Mouse (Mus musculus) MEL (cell line): ENCODE measurements around the gene Il1rapl1. TPM values are rescaled to one million over a fixed set of nuclear protein-coding genes. Genes with fewer than 3 reads are reported as not detected.

ENCODE experiments used
- DNase-seq: peaks from one replicate; pipeline ENCODE4 v3.0.0; 2011; ENCODE audit warnings: low read depth, low spot score
- H3K27ac ChIP-seq: 2 replicates; pipeline ENCODE4 v1.5.1; 2012; ENCODE audit warnings: low read depth, mild to moderate bottlenecking, control low read depth, low read length, moderate library complexity; ENCODE audit not compliant: control insufficient read depth
- H3K27me3 ChIP-seq, 2 experiments: fragments of 150-350 bp in 1 of 2; sonication (generic) in 1 of 2; 2 replicates each; pipeline ENCODE4 v1.6.1; 2012; ENCODE audit warnings: low read length in 2 of 2, mild to moderate bottlenecking in 2 of 2, improper control_type of control experiment in 1 of 2, moderate library complexity in 1 of 2; ENCODE audit not compliant: insufficient read depth in 2 of 2, control insufficient read depth in 1 of 2
- H3K36me3 ChIP-seq, 2 experiments: 2 replicates each; pipeline ENCODE4 v1.6.1; 2012 to 2014; ENCODE audit warnings: low read length in 2 of 2, improper control_type of control experiment in 1 of 2, inconsistent platforms in 1 of 2, mild to moderate bottlenecking in 1 of 2; ENCODE audit not compliant: insufficient read depth in 2 of 2, control insufficient read depth in 1 of 2
- H3K4me1 ChIP-seq, 2 experiments: fragments of 150-350 bp in 1 of 2; sonication (generic) in 1 of 2; 2 replicates each; pipeline ENCODE4 v1.6.1; 2012; ENCODE audit warnings: low read length in 2 of 2, improper control_type of control experiment in 1 of 2, mild to moderate bottlenecking in 1 of 2; ENCODE audit not compliant: insufficient read depth in 2 of 2, control insufficient read depth in 1 of 2
- H3K4me3 ChIP-seq, 2 experiments: fragments of 150-350 bp in 1 of 2; sonication (generic) in 1 of 2; 2 replicates each; pipeline ENCODE4 v1.5.1; 2012; ENCODE audit warnings: low read depth in 2 of 2, low read length in 2 of 2, mild to moderate bottlenecking in 2 of 2, moderate library complexity in 2 of 2, control low read depth in 1 of 2, improper control_type of control experiment in 1 of 2; ENCODE audit not compliant: control insufficient read depth in 1 of 2, insufficient read depth in 1 of 2
- H3K79me2 ChIP-seq: 2 replicates; pipeline ENCODE4 v1.6.1; 2012; ENCODE audit warnings: mild to moderate bottlenecking, low read length, moderate library complexity; ENCODE audit not compliant: control insufficient read depth, poor library complexity, insufficient read depth
- H3K9ac ChIP-seq: 2 replicates; pipeline ENCODE4 v1.6.1; 2012; ENCODE audit warnings: low read depth, mild to moderate bottlenecking, control low read depth, low read length, moderate library complexity; ENCODE audit not compliant: control insufficient read depth, poor library complexity, severe bottlenecking
- H3K9me3 ChIP-seq: fragments of 150-350 bp; sonication (generic); replicated peaks from 2 replicates; pipeline ENCODE4 v1.6.1; 2012; ENCODE audit warnings: mild to moderate bottlenecking, low read length, improper control_type of control experiment, moderate library complexity; ENCODE audit not compliant: insufficient read depth
- EP300 ChIP-seq, 2 experiments: IDR thresholded peaks; 2 replicates each; pipeline ENCODE4 v1.6.1; 2011; ENCODE audit warnings: improper control_type of control experiment in 2 of 2, low read length in 2 of 2, low read depth in 1 of 2, mild to moderate bottlenecking in 1 of 2
- GABPA ChIP-seq: IDR thresholded peaks from 2 replicates; pipeline ENCODE4 v1.6.1; 2012; ENCODE audit warnings: low read depth, mild to moderate bottlenecking, inconsistent platforms, low read length, improper control_type of control experiment, moderate library complexity
- GATA1 ChIP-seq: IDR thresholded peaks from 2 replicates; pipeline ENCODE4 v1.6.1; 2011; ENCODE audit warnings: low read depth, low read length, improper control_type of control experiment
- MAFK ChIP-seq: IDR thresholded peaks from 2 replicates; pipeline ENCODE4 v1.6.1; 2011; ENCODE audit warnings: low read depth, mild to moderate bottlenecking, low read length, improper control_type of control experiment, borderline replicate concordance
- MAZ ChIP-seq: IDR thresholded peaks from 2 replicates; pipeline ENCODE4 v1.6.1; 2012; ENCODE audit warnings: low read depth, mild to moderate bottlenecking, inconsistent platforms, low read length, improper control_type of control experiment
- MXI1 ChIP-seq: IDR thresholded peaks from 2 replicates; pipeline ENCODE4 v1.6.1; 2011; ENCODE audit warnings: mild to moderate bottlenecking, low read depth, low read length, improper control_type of control experiment
- MYC ChIP-seq: IDR thresholded peaks from 2 replicates; pipeline ENCODE4 v1.6.1; 2011; ENCODE audit warnings: low read depth, mild to moderate bottlenecking, low read length, improper control_type of control experiment, moderate library complexity
- NELFE ChIP-seq: IDR thresholded peaks from 2 replicates; pipeline ENCODE4 v1.6.1; 2011; ENCODE audit warnings: low read depth, low read length, improper control_type of control experiment
- NRF1 ChIP-seq: IDR thresholded peaks from 2 replicates; pipeline ENCODE4 v1.6.1; 2014; ENCODE audit warnings: low read depth, mild to moderate bottlenecking, inconsistent platforms, low read length, improper control_type of control experiment, moderate library complexity; ENCODE audit not compliant: poor library complexity, insufficient read depth, severe bottlenecking
- POLR2A ChIP-seq, 2 experiments: IDR thresholded peaks; 2 replicates each; pipeline ENCODE4 v1.6.1; 2011 to 2012; ENCODE audit warnings: low read length in 2 of 2, mild to moderate bottlenecking in 2 of 2, control low read depth in 1 of 2, improper control_type of control experiment in 1 of 2, low read depth in 1 of 2, moderate library complexity in 1 of 2; ENCODE audit not compliant: control insufficient read depth in 1 of 2, insufficient read depth in 1 of 2, poor library complexity in 1 of 2
- RCOR1 ChIP-seq: IDR thresholded peaks from 2 replicates; pipeline ENCODE4 v1.6.1; 2012; ENCODE audit warnings: low read depth, mild to moderate bottlenecking, inconsistent platforms, low read length, improper control_type of control experiment
- SIN3A ChIP-seq: IDR thresholded peaks from 2 replicates; pipeline ENCODE4 v1.6.1; 2012; ENCODE audit warnings: low read length, improper control_type of control experiment, inconsistent platforms
- TAL1 ChIP-seq: IDR thresholded peaks from 2 replicates; pipeline ENCODE4 v1.6.1; 2012; ENCODE audit warnings: mild to moderate bottlenecking, inconsistent platforms, low read length, moderate library complexity, mixed read lengths
- TCF12 ChIP-seq: IDR thresholded peaks from 2 replicates; pipeline ENCODE4 v1.6.1; 2014; ENCODE audit warnings: low read depth, mild to moderate bottlenecking, inconsistent platforms, low read length, improper control_type of control experiment, moderate library complexity
- USF1 ChIP-seq: IDR thresholded peaks from 2 replicates; pipeline ENCODE4 v1.6.1; 2014; ENCODE audit warnings: low read depth, mild to moderate bottlenecking, inconsistent platforms, low read length, improper control_type of control experiment, moderate library complexity
- ZKSCAN1 ChIP-seq: IDR thresholded peaks from 2 replicates; pipeline ENCODE4 v1.6.1; 2012; ENCODE audit warnings: low read depth, mild to moderate bottlenecking, inconsistent platforms, low read length, improper control_type of control experiment, moderate library complexity
- ZNF384 ChIP-seq: IDR thresholded peaks from 2 replicates; pipeline ENCODE4 v1.6.1; 2012; ENCODE audit warnings: low read depth, mild to moderate bottlenecking, inconsistent platforms, low read length, improper control_type of control experiment
- polyA plus RNA-seq, 2 experiments: library from polyadenylated mRNA; stranded (reverse) in 1 of 2; unstranded in 1 of 2; fragments of >175 nt in 1 of 2; fragments of >200 nt in 1 of 2; gene quantifications; 2 replicates each; pipeline versions ENCODE4 v1.2.1 to v1.2.4; 2012; ENCODE audit warnings: low replicate concordance in 2 of 2, low read depth in 1 of 2; ENCODE audit not compliant: insufficient read length in 2 of 2, insufficient read depth in 1 of 2, missing spikeins in 1 of 2
- total RNA-seq: library from RNA; depleted of rRNA; stranded (reverse); fragments of 300-350 nt; gene quantifications from 2 replicates; pipeline ENCODE4 v1.2.3, GENCODE M21; 2012

Gene Il1rapl1
- total and polyA plus RNA-seq, 3 experiments = not detected

- Histone ChIP-seq H3K4me1 (no peaks in the 10 kb centered on the region), H3K9me3 (no peaks in the 10 kb centered on the region), H3K9ac (no peak overlapping the region), H3K27ac (no peak overlapping the region), H3K79me2 (no peaks in the 10 kb centered on the region), H3K27me3 (no peaks in the 10 kb centered on the region), H3K36me3 (no peaks in the 10 kb centered on the region), H3K4me3 (no peak overlapping the region)
- TF ChIP-seq GATA1 (no peak), EP300 (IDR thresholded peaks at IDR 0.05; ENCODE audit: low read depth in 1 of 2, low read length in 2 of 2) (no peak), SIN3A (no peak), ZNF384 (no peak), ZKSCAN1 (no peak), NELFE (no peak), NRF1 (no peak), TCF12 (no peak), MYC (no peak), TAL1 (no peak), GABPA (no peak), MAFK (no peak)
- no peak for DNase-seq
Observed at GRCm38 (mm10) chrX:88038984-88039383, 76.5 kb downstream of the Il1rapl1 start.

GRCm38 (mm10) chrX:87897172-87897571 is 218.3 kb downstream of the Il1rapl1 start:
- H3K9me3 ChIP-seq = no peaks in the 10 kb centered on the region
- no peaks in the 10 kb centered on the region for H3K4me1 ChIP-seq
- no peak for TF ChIP-seq MAZ
- no peak for TF ChIP-seq POLR2A (IDR thresholded peaks at IDR 0.05; ENCODE audit: control insufficient read depth in 1 of 2, insufficient read depth in 1 of 2, low read depth in 1 of 2, low read length in 2 of 2, poor library complexity in 1 of 2)
- no peak for TF ChIP-seq RCOR1
- no peak for TF ChIP-seq MXI1
- no peak for TF ChIP-seq USF1
- no peak for TF ChIP-seq NRF1
- TF ChIP-seq, all 39 proteins: peak for 0

More at GRCm38 (mm10) chrX:87897172-87897571, 218.3 kb downstream of the Il1rapl1 start:
- H3K27ac ChIP-seq = no peak overlapping the region
- H3K4me3 ChIP-seq = no peak overlapping the region
- H3K36me3 ChIP-seq = no peaks in the 10 kb centered on the region
- no peak for DNase-seq
- no peaks in the 10 kb centered on the region for H3K79me2 ChIP-seq
- no peaks in the 10 kb centered on the region for H3K27me3 ChIP-seq
- no peak overlapping the region for H3K9ac ChIP-seq
